Mouse (Mus musculus) spleen, adult 2 months (tissue): ENCODE measurements at regions not wholly inside any gene's neighbourhood (a gene's known extent, or its start where the extent isn't known, plus 50 kb on each side); places are given as distances from the start of the nearest gene placed in this dataset.

Experiments
- CTCF ChIP-seq: fragments of 200-500 bp; IDR thresholded peaks from 2 replicates; pipeline ENCODE4 v1.5.1; 2011; ENCODE audit warnings: mild to moderate bottlenecking, inconsistent platforms; ENCODE audit not compliant: insufficient read depth, insufficient read length, insufficient replicate concordance; ENCODE audit errors: extremely low read depth
- POLR2A ChIP-seq: fragments of 200-500 bp; IDR thresholded peaks from 2 replicates; pipeline ENCODE4 v1.6.1; 2011; ENCODE audit warnings: low read depth, low read length, inconsistent platforms

DNA sequence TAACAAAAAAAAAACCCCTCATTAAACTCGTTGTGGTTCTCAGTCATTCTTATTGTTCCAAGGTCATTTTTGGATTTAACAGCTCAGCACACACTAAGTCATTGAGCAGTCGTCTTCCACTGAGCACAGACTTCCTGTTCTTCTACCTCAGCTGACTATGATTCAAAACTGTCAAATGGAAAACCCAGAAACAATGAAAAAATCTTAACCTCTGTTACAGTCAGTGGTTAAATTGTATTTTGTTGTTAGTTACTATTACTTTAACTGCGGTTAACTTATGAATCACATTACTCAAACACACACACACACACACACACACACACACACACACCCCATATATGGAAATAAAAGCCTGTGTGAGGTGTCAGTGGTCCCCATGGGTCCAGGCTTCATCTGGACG lies 92.5 kb upstream of the Trpm1 start:
- TF ChIP-seq CTCF (no peak), POLR2A (no peak)
